Mouse (Mus musculus) heart, embryonic 16.5 days (tissue): ENCODE data around the gene Myh7. TPM values are rescaled to one million over a fixed set of nuclear protein-coding genes. Genes with fewer than 3 reads are reported as not detected.
A peak's percentile ranks its signal among the peaks of the same experiment; 100 is the strongest.

Experiments
- ATAC-seq: fragments of 200-750 bp; cut with Nextera tagmentation; replicated peaks from 2 replicates; pipeline ENCODE4 v1.8.0; 2017; ENCODE audit warnings: moderate number of reproducible peaks; ENCODE audit not compliant: insufficient read depth, low FRiP score; ENCODE audit errors: extremely low read depth
- H3K27ac ChIP-seq: fragments of 300-500 bp; sonication (generic); 2 replicates; pipeline ENCODE4 v1.5.1; 2014; ENCODE audit warnings: mild to moderate bottlenecking, low read length, control low read depth, moderate library complexity
- H3K27me3 ChIP-seq: fragments of 300-500 bp; sonication (generic); 2 replicates; pipeline ENCODE4 v1.6.1; 2014; ENCODE audit warnings: low read length, mixed read lengths; ENCODE audit not compliant: control insufficient read depth, insufficient read depth
- H3K36me3 ChIP-seq: fragments of 300-500 bp; sonication (generic); 2 replicates; pipeline ENCODE4 v1.6.1; 2014; ENCODE audit not compliant: control insufficient read depth, insufficient read depth
- H3K4me1 ChIP-seq: fragments of 300-500 bp; sonication (generic); 2 replicates; pipeline ENCODE4 v1.6.1; 2014; ENCODE audit warnings: low read length, mixed read lengths; ENCODE audit not compliant: control insufficient read depth, insufficient read depth
- H3K4me2 ChIP-seq: fragments of 300-500 bp; sonication (generic); 2 replicates; pipeline ENCODE4 v1.6.1; 2014; ENCODE audit warnings: low read depth, mild to moderate bottlenecking, control low read depth, low read length
- H3K4me3 ChIP-seq: fragments of 300-500 bp; sonication (generic); 2 replicates; pipeline ENCODE4 v1.5.1; 2014; ENCODE audit warnings: mild to moderate bottlenecking, control low read depth, low read length
- H3K9ac ChIP-seq: fragments of 300-500 bp; sonication (generic); 2 replicates; pipeline ENCODE4 v1.6.1; 2014; ENCODE audit warnings: low read length, control low read depth
- H3K9me3 ChIP-seq: fragments of 300-500 bp; sonication (generic); replicated peaks from 2 replicates; pipeline ENCODE4 v1.6.1; 2016; ENCODE audit warnings: low read length; ENCODE audit not compliant: control insufficient read depth
- WGBS: fragments of 180-500 bp; shearing (Covaris S2); extraction: QIAGEN DNeasy Blood & Tissue Kit; methylation state at CpG from one replicate; pipeline ENCODE4 v1.1.7; 2014; 5-methylcytosine and 5-hydroxymethylcytosine counted together
- microRNA counts: library from miRNA; unstranded; fragments of <30 nt; microRNA quantifications from one replicate; lab custom pipeline; 2016
- microRNA-seq: library from miRNA; unstranded; fragments of <30 nt; microRNA quantifications from one replicate; pipeline ENCODE4, GENCODE M21; 2017
- polyA plus RNA-seq: library from polyadenylated mRNA; unstranded; fragments of >200 nt; fragmentation: Nextera tagmentation; extraction: Ambion mirVana; gene quantifications from 2 replicates; pipeline ENCODE4 v1.2.1, GENCODE M21; 2015

Gene Myh7
- polyA plus RNA-seq, 1 experiment from 2014 or later: 6,075 TPM

GRCm38 (mm10) chr14:54926401-54927158 is 67.8 kb downstream of the Myh7 start:
- peak; percentile 63 for ATAC-seq
- no peaks in the 10 kb centered on the region for H3K9me3 ChIP-seq
- H3K36me3 ChIP-seq: no peaks in the 10 kb centered on the region
- H3K27ac ChIP-seq: peak overlapping the region; percentile 91
- peaks cover 15% of the 10 kb centered on the region for H3K27me3 ChIP-seq
- WGBS: 1% methylated on average over 51 of the region's 58 CpGs
- H3K4me3 ChIP-seq: peak overlapping the region; percentile 65
- H3K4me1 ChIP-seq: peaks cover 21% of the 10 kb centered on the region
- H3K4me2 ChIP-seq: peak overlapping the region; percentile 97
- peak overlapping the region; percentile 88 for H3K9ac ChIP-seq

- Histone ChIP-seq H3K27ac (peak within 1 kb of the TSS; percentile 91), H3K4me2 (peak within 1 kb of the TSS; percentile 97), H3K4me1 (peaks cover 21% of the 10 kb centered on the region), H3K36me3 (no peaks in the 10 kb centered on the region), H3K9ac (peak within 1 kb of the TSS; percentile 88), H3K4me3 (peak within 1 kb of the TSS; percentile 65), H3K9me3 (no peaks in the 10 kb centered on the region), H3K27me3 (peaks cover 15% of the 10 kb centered on the region)
- ATAC-seq: peak; percentile 61
- 7% methylated on average over 57 of the region's 57 CpGs for whole genome bisulfite sequencing
Observed at GRCm38 (mm10) chr14:54925349-54926342, 68.8 kb downstream of the Myh7 start, which contains the start of gene Efs. Efs (minus strand) TSS chr14:54926126.

- H3K4me1 ChIP-seq: peaks cover 21% of the 10 kb centered on the region
- 28% methylated on average over 7 of the region's 7 CpGs for WGBS
- H3K4me3 ChIP-seq: peak overlapping the region; percentile 65
- H3K27me3 ChIP-seq: peaks cover 15% of the 10 kb centered on the region
- peak overlapping the region; percentile 88 for H3K9ac ChIP-seq
- peak overlapping the region; percentile 91 for H3K27ac ChIP-seq
- peak overlapping the region; percentile 97 for H3K4me2 ChIP-seq
- peak; percentile 71 for ATAC-seq
- no peaks in the 10 kb centered on the region for H3K9me3 ChIP-seq
- 0 out of 2 replicates have a peak, but pooled peaks cover 3% of the 10 kb centered on the region for H3K36me3 ChIP-seq
Observed at GRCm38 (mm10) chr14:54924641-54925348, 69.6 kb downstream of the Myh7 start.

MicroRNAs within 50 kb of the gene (microRNA counts, 519-probe panel; counts per million panel counts)
- 4,465 counts per million, percentile 98 among the panel's probes with 10 or more counts for microRNA mmu-miR-208a (lab: Ali Mortazavi, UCI)
- microRNA mmu-miR-208b (lab: Ali Mortazavi, UCI): 4,972 counts per million, percentile 100 among the panel's probes with 10 or more counts

Small RNA genes within 50 kb of the gene (microRNA-seq; reads per million reads assigned to microRNA genes)
- 7,664 reads per million, percentile 95 among the genes with 10 or more reads in this experiment for gene Mir208a
- gene Mir208b: 75,117 reads per million, percentile 99 among the genes with 10 or more reads in this experiment

Other genes starting within 250 kb of the Myh7 start
- 3.2 and 4.0 TPM in 2 replicates for gene Slc7a8, start 212.7 kb downstream of the Myh7 start, polyA plus RNA-seq
- not detected in 2 replicates for gene Rnf212b, start 180.5 kb downstream of the Myh7 start, polyA plus RNA-seq
- 4.9 and 6.4 TPM in 2 replicates for gene Homez, start 123.7 kb downstream of the Myh7 start, polyA plus RNA-seq
- gene Ppp1r3e, start 117.1 kb downstream of the Myh7 start, polyA plus RNA-seq: 0.59 and 1.4 TPM in 2 replicates
- gene Bcl2l2, start 111.2 kb downstream of the Myh7 start, polyA plus RNA-seq: 3.3 and 4.3 TPM in 2 replicates
- not detected in 2 replicates for gene Gm20521, start 111.2 kb downstream of the Myh7 start, polyA plus RNA-seq
- gene Pabpn1, start 102.1 kb downstream of the Myh7 start, polyA plus RNA-seq: 61.9 and 68.4 TPM in 2 replicates
- gene Slc22a17, start 81.5 kb downstream of the Myh7 start, polyA plus RNA-seq: 27.2 and 31.9 TPM in 2 replicates
- gene Efs, start 68.5 kb downstream of the Myh7 start, polyA plus RNA-seq: 13.4 and 14.4 TPM in 2 replicates
- not detected in 2 replicates for gene Il25, start 61.9 kb downstream of the Myh7 start, polyA plus RNA-seq
- 0.86 and 1.3 TPM in 2 replicates for gene Cmtm5, start 58.4 kb downstream of the Myh7 start, polyA plus RNA-seq
- gene Myh6, start 27.7 kb downstream of the Myh7 start, polyA plus RNA-seq: 2,302 and 2,585 TPM in 2 replicates
- not detected in 2 replicates for gene Gm17428, start 17.7 kb downstream of the Myh7 start, polyA plus RNA-seq
- gene Ngdn, start 20.8 kb upstream of the Myh7 start, polyA plus RNA-seq: 63.3 and 68.1 TPM in 2 replicates
- gene Zfhx2, start 97.7 kb upstream of the Myh7 start, polyA plus RNA-seq: 2.5 and 3.0 TPM in 2 replicates
- gene Thtpa, start 100.2 kb upstream of the Myh7 start, polyA plus RNA-seq: 16.1 and 16.9 TPM in 2 replicates
- gene Ap1g2, start 112.0 kb upstream of the Myh7 start, polyA plus RNA-seq: 10.4 and 14.2 TPM in 2 replicates
- 0.09 and 0.25 TPM in 2 replicates for gene Jph4, start 122.3 kb upstream of the Myh7 start, polyA plus RNA-seq
- not detected in 2 replicates for gene Dhrs2, start 227.4 kb upstream of the Myh7 start, polyA plus RNA-seq